Mouse (Mus musculus): Measurements from ENCODE around the gene Senp6. TPM values are rescaled to one million over a fixed set of nuclear protein-coding genes. Genes with fewer than 3 reads are reported as not detected.
A peak's percentile ranks its signal among the peaks of the same experiment; 100 is the strongest.
"Not testable (repeated sequence)": the region's sequence is repeated elsewhere in the genome, so short reads cannot be mapped to it uniquely, and the experiment has no call there.

The Senp6 gene
- polyA plus RNA-seq, 1 experiment from 2014 or later = 57.8 TPM

GRCm38 (mm10) chr9:80085665-80086064, 19.0 kb downstream of the Senp6 start:
- no peak for DNase-seq (ENCODE audit: low spot score)
- ATAC-seq (replicated peaks; ENCODE audit: low FRiP score, low TSS enrichment, low read depth) = no peak
- WGBS = 38% methylated on average over 2 of the region's 2 CpGs
- Histone ChIP-seq H3K4me3 (ENCODE audit: low read depth, low read length) (no peak overlapping the region), H3K4me2 (ENCODE audit: low read length) (no peak overlapping the region), H3K9me3 (ENCODE audit: control insufficient read depth, low read length) (no peaks in the 10 kb centered on the region), H3K27me3 (replicated peaks; ENCODE audit: control insufficient read depth, insufficient read depth, low read length) (no peaks in the 10 kb centered on the region), H3K9ac (ENCODE audit: low read length) (no peak overlapping the region), H3K27ac (ENCODE audit: low read depth) (peak overlapping the region; percentile 34), H3K4me1 (replicated peaks; ENCODE audit: control insufficient read depth, insufficient read depth, low read length) (peaks cover 24% of the 10 kb centered on the region), H3K36me3 (ENCODE audit: control insufficient read depth, insufficient read depth, low read length) (no peaks in the 10 kb centered on the region)

- not testable (repeated sequence) for DNase-seq (ENCODE audit: low spot score); H3K9ac ChIP-seq (ENCODE audit: low read length); ATAC-seq (replicated peaks; ENCODE audit: low FRiP score, low TSS enrichment, low read depth); H3K9me3 ChIP-seq (ENCODE audit: control insufficient read depth, low read length); H3K4me3 ChIP-seq (ENCODE audit: low read depth, low read length); H3K4me2 ChIP-seq (ENCODE audit: low read length); H3K27me3 ChIP-seq (replicated peaks; ENCODE audit: control insufficient read depth, insufficient read depth, low read length); H3K36me3 ChIP-seq (ENCODE audit: control insufficient read depth, insufficient read depth, low read length); H3K27ac ChIP-seq (ENCODE audit: low read depth)
- 75% methylated on average over 5 of the region's 6 CpGs for WGBS
- H3K4me1 ChIP-seq (replicated peaks; ENCODE audit: control insufficient read depth, insufficient read depth, low read length) = peaks cover 24% of the 10 kb centered on the region
Observed at GRCm38 (mm10) chr9:80086272-80086966, 19.7 kb downstream of the Senp6 start.

GRCm38 (mm10) chr9:80089409-80089808, 22.7 kb downstream of the Senp6 start:
- no peak for ATAC-seq (replicated peaks; ENCODE audit: low FRiP score, low TSS enrichment, low read depth)
- no peak overlapping the region for H3K27ac ChIP-seq (ENCODE audit: low read depth)
- no peaks in the 10 kb centered on the region for H3K27me3 ChIP-seq (replicated peaks; ENCODE audit: control insufficient read depth, insufficient read depth, low read length)
- 30% methylated on average over 3 of the region's 3 CpGs for WGBS
- no peak overlapping the region for H3K9ac ChIP-seq (ENCODE audit: low read length)
- DNase-seq (ENCODE audit: low spot score) = no peak
- no peaks in the 10 kb centered on the region for H3K9me3 ChIP-seq (ENCODE audit: control insufficient read depth, low read length)
- no peak overlapping the region for H3K4me3 ChIP-seq (ENCODE audit: low read depth, low read length)
- peaks cover 21% of the 10 kb centered on the region for H3K4me1 ChIP-seq (replicated peaks; ENCODE audit: control insufficient read depth, insufficient read depth, low read length)
- H3K4me2 ChIP-seq (ENCODE audit: low read length) = no peak overlapping the region
- peaks cover 14% of the 10 kb centered on the region for H3K36me3 ChIP-seq (ENCODE audit: control insufficient read depth, insufficient read depth, low read length)

- ATAC-seq (replicated peaks; ENCODE audit: low FRiP score, low TSS enrichment, low read depth) (no peak), DNase-seq (ENCODE audit: low spot score) (no peak)
- Histone ChIP-seq H3K36me3 (ENCODE audit: control insufficient read depth, insufficient read depth, low read length) (peaks cover 23% of the 10 kb centered on the region), H3K27ac (ENCODE audit: low read depth) (no peak overlapping the region), H3K4me1 (replicated peaks; ENCODE audit: control insufficient read depth, insufficient read depth, low read length) (no peaks in the 10 kb centered on the region), H3K27me3 (replicated peaks; ENCODE audit: control insufficient read depth, insufficient read depth, low read length) (no peaks in the 10 kb centered on the region), H3K4me2 (ENCODE audit: low read length) (no peak overlapping the region), H3K4me3 (ENCODE audit: low read depth, low read length) (no peak overlapping the region), H3K9ac (ENCODE audit: low read length) (no peak overlapping the region), H3K9me3 (ENCODE audit: control insufficient read depth, low read length) (no peaks in the 10 kb centered on the region)
- WGBS = 76% methylated on average over 3 of the region's 3 CpGs
Observed at GRCm38 (mm10) chr9:80096325-80096724, 29.6 kb downstream of the Senp6 start.

- WGBS = 81% methylated on average over 10 of the region's 10 CpGs
- Histone ChIP-seq H3K9me3 (ENCODE audit: control insufficient read depth, low read length) (no peaks in the 10 kb centered on the region), H3K4me2 (ENCODE audit: low read length) (no peak overlapping the region), H3K4me1 (replicated peaks; ENCODE audit: control insufficient read depth, insufficient read depth, low read length) (no peaks in the 10 kb centered on the region), H3K27me3 (replicated peaks; ENCODE audit: control insufficient read depth, insufficient read depth, low read length) (no peaks in the 10 kb centered on the region), H3K27ac (ENCODE audit: low read depth) (no peak overlapping the region), H3K9ac (ENCODE audit: low read length) (no peak overlapping the region), H3K36me3 (ENCODE audit: control insufficient read depth, insufficient read depth, low read length) (peaks cover 56% of the 10 kb centered on the region), H3K4me3 (ENCODE audit: low read depth, low read length) (no peak overlapping the region)
- DNase-seq (ENCODE audit: low spot score) = no peak
- ATAC-seq (replicated peaks; ENCODE audit: low FRiP score, low TSS enrichment, low read depth) = no peak
Observed at GRCm38 (mm10) chr9:80145992-80146587, 79.4 kb downstream of the Senp6 start.

DNA sequence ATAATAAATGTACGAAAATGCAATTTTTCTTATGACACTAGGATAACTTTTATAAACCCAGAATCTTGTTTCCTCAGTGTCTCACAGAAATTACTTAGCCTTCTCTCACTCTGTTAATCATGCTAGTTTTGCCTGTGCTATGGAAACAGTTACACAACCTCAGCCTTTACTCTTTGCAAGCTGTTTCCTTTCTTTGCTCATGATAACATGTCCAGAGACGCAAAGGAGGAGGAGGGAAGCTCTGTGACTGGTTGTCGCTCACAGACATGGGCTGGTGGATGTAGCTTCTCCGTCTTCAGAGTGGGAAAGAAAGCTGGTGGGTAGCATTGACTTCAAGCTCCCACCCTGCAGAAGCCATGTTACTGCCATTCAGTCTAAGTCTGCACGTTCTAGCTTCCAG, 82.9 kb downstream of the Senp6 start:
- WGBS = 89% methylated on average over 5 of the region's 5 CpGs
- no peak overlapping the region for H3K9ac ChIP-seq (ENCODE audit: low read length)

DNA sequence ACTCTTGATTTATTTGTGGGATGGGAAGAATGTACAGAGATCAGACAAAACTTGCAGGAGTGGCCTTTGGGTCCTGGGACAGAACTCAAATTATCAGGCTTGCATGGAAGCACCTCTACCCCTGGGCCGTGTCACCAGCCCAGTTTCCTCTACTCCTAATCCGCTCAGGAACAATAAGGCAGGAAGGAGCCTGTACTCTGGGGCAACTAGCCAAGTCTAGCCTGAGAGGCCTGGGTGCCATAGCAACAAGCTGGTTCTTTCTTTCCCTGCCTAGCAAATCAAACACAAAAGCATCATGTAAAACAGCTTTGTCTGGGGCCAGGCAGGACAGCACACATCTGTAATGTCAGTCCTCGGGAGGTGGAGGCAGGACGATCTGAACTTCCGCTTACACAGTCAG, 88.6 kb downstream of the Senp6 start:
- no peak for DNase-seq (ENCODE audit: low spot score)
- no peaks in the 10 kb centered on the region for H3K27me3 ChIP-seq (replicated peaks; ENCODE audit: control insufficient read depth, insufficient read depth, low read length)
- no peak overlapping the region for H3K4me2 ChIP-seq (ENCODE audit: low read length)
- peaks cover 6% of the 10 kb centered on the region for H3K4me1 ChIP-seq (replicated peaks; ENCODE audit: control insufficient read depth, insufficient read depth, low read length)
- no peak; the same call in 1 of the 2 replicates for ATAC-seq (replicated peaks; ENCODE audit: low FRiP score, low TSS enrichment, low read depth)
- WGBS = 81% methylated on average over 5 of the region's 5 CpGs
- no peaks in the 10 kb centered on the region for H3K9me3 ChIP-seq (ENCODE audit: control insufficient read depth, low read length)
- no peak overlapping the region for H3K9ac ChIP-seq (ENCODE audit: low read length)
- peaks cover 19% of the 10 kb centered on the region; the same call in 1 of the 2 replicates for H3K36me3 ChIP-seq (ENCODE audit: control insufficient read depth, insufficient read depth, low read length)
- no peak overlapping the region for H3K4me3 ChIP-seq (ENCODE audit: low read depth, low read length)
- no peak overlapping the region for H3K27ac ChIP-seq (ENCODE audit: low read depth)

More for the DNA sequence above, 82.9 kb downstream of the Senp6 start:
- Histone ChIP-seq H3K9me3 (ENCODE audit: control insufficient read depth, low read length) (no peaks in the 10 kb centered on the region), H3K36me3 (ENCODE audit: control insufficient read depth, insufficient read depth, low read length) (peaks cover 40% of the 10 kb centered on the region), H3K27ac (ENCODE audit: low read depth) (no peak overlapping the region), H3K27me3 (replicated peaks; ENCODE audit: control insufficient read depth, insufficient read depth, low read length) (no peaks in the 10 kb centered on the region), H3K4me2 (ENCODE audit: low read length) (no peak overlapping the region), H3K4me1 (replicated peaks; ENCODE audit: control insufficient read depth, insufficient read depth, low read length) (no peaks in the 10 kb centered on the region), H3K4me3 (ENCODE audit: low read depth, low read length) (no peak overlapping the region)
- DNase-seq (ENCODE audit: low spot score) (no peak), ATAC-seq (replicated peaks; ENCODE audit: low FRiP score, low TSS enrichment, low read depth) (no peak)

DNA sequence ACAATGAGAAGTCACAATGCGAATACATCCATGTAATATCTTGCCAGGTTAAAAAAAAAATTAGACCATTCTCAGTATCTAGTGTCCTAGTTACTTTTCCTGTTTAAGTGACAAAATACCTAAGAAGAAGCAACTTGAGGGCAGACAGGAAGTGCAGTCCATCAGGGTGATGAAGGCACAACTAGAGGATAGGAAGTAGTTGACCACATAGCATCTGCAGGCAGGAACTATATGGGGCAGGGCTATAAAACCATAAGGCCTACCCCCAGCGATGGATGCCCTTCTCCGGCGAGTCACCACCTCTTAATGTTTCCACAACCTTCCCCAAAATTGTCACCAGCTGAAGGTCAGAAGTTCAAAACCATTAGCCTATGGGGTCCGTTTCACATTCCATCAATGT, 90.1 kb downstream of the Senp6 start:
- Histone ChIP-seq H3K4me3 (ENCODE audit: low read depth, low read length) (no peak overlapping the region), H3K4me1 (replicated peaks; ENCODE audit: control insufficient read depth, insufficient read depth, low read length) (peaks cover 6% of the 10 kb centered on the region), H3K27me3 (replicated peaks; ENCODE audit: control insufficient read depth, insufficient read depth, low read length) (no peaks in the 10 kb centered on the region), H3K36me3 (ENCODE audit: control insufficient read depth, insufficient read depth, low read length) (peaks cover 11% of the 10 kb centered on the region; the same call in 1 of the 2 replicates), H3K9me3 (ENCODE audit: control insufficient read depth, low read length) (no peaks in the 10 kb centered on the region), H3K4me2 (ENCODE audit: low read length) (no peak overlapping the region), H3K27ac (ENCODE audit: low read depth) (no peak overlapping the region), H3K9ac (ENCODE audit: low read length) (no peak overlapping the region)
- ATAC-seq (replicated peaks; ENCODE audit: low FRiP score, low TSS enrichment, low read depth) = no peak
- WGBS = 71% methylated on average over 5 of the region's 5 CpGs
- DNase-seq (ENCODE audit: low spot score) = no peak

Measured in intestine, embryonic 14.5 days (tissue).